Mouse (Mus musculus) naive thymus-derived CD4-positive, alpha-beta T cell, adult 2 months (primary cell): ENCODE results near the gene Olfr656.

Source experiments
- DNase-seq: peaks from one replicate; pipeline ENCODE4 v3.0.0-alpha.2; 2011; ENCODE audit warnings: low read depth

Gene Olfr656

GRCm38 (mm10) chr7:104613655-104614054, at the start of gene Olfr656:
Olfr656 (plus strand) TSS chr7:104613955.
- DNase-seq = no peak

GRCm38 (mm10) chr7:104577014-104577413, 36.7 kb upstream of the Olfr656 start, which contains the start of gene Olfr653:
Olfr653 (plus strand) TSS chr7:104577314.
- DNase-seq = no peak

GRCm38 (mm10) chr7:104580846-104581245, 32.9 kb upstream of the Olfr656 start:
- DNase-seq = no peak

- no peak for DNase-seq
Measured at GRCm38 (mm10) chr7:104581429-104581828, 32.3 kb upstream of the Olfr656 start.

- no peak for DNase-seq
Measured at GRCm38 (mm10) chr7:104586725-104587124, 27.0 kb upstream of the Olfr656 start, which contains the start of gene Olfr654. Olfr654 (plus strand) TSS chr7:104587025.

- DNase-seq = no peak
Measured at GRCm38 (mm10) chr7:104588274-104588673, 25.5 kb upstream of the Olfr656 start.

GRCm38 (mm10) chr7:104601679-104602078, 12.1 kb upstream of the Olfr656 start, which contains the start of gene Olfr655:
Olfr655 (minus strand) TSS chr7:104601779.
- no peak for DNase-seq

GRCm38 (mm10) chr7:104603173-104603572, 10.6 kb upstream of the Olfr656 start:
- DNase-seq = peak; percentile 81

GRCm38 (mm10) chr7:104604727-104605126, 9.0 kb upstream of the Olfr656 start:
- DNase-seq = no peak

- no peak for DNase-seq
Measured at GRCm38 (mm10) chr7:104624494-104624893, 10.7 kb downstream of the Olfr656 start, which contains the start of gene Olfr657. Olfr657 (plus strand) TSS chr7:104624794.

GRCm38 (mm10) chr7:104646841-104647482, 33.2 kb downstream of the Olfr656 start, which contains the start of gene Olfr658:
Olfr658 (minus strand) TSS chr7:104647305.
- DNase-seq = peak; percentile 51

GRCm38 (mm10) chr7:104666453-104666852, 52.7 kb downstream of the Olfr656 start, which contains the start of gene Olfr659:
Olfr659 (plus strand) TSS chr7:104666753.
- no peak for DNase-seq
